8 mouse cellular contexts compared by ENCODE assay signal in the genomic region with DNA sequence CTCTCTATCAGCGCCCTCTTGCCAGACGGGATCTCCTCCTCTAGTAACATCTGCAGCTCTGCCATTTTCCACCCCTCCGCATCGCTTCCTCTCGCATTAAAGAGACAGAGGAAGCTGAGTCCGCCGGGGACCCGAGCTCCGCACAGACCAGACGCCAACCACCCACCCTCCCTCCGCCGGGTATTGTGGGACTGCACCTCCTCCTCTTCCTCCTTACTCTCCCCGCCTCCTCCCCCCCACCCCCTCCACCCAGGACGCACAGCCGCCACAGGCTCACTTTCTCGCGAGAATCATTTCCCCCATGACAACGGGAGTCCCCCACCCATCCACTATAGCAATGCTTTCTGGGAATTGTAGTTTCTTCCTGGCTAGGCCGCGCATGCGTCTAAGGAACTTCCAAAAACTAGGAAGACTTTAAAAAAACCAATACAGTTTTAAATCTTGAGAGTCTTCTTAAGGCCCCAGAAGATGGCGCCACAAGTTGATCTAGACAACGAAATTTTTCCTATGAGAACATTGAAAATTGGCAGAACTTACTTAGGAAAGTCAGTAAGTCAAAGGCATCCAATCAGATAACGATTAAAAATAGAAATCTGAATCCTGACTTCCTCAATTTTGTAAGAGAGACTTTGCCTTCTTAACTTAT. TPM values are rescaled to one million over a fixed set of nuclear protein-coding genes. Genes with fewer than 3 reads are reported as not detected.
DNase-seq lines count a peak whose midpoint lies in the region; ATAC-seq and TF ChIP-seq lines count a peak whose summit lies in the region.

A gene (minus strand): TSS at position 241 of the 646 bp plus-strand sequence.

- peak; percentile 99 for DNase-seq in CH12.LX (ENCODE audit: extremely low read depth)
- DNase-seq in c-Kit-positive CD71-negative TER-119-negative erythroid progenitor cells, embryonic 14.5 days (ENCODE audit: low read depth) = peak; percentile 95
- DNase-seq in forebrain, embryonic 10.5 days (ENCODE audit: extremely low spot score, low spot score) = peak; percentile 93
- peak; percentile 94 to 97 for DNase-seq in kidney, postnatal 25 days
- DNase-seq in liver, embryonic 14.5 days (ENCODE audit: low read depth in 3 of 3, low spot score in 3 of 3) = peak; percentile 94 to 97 (median 97)
- peak; percentile 91 for DNase-seq in neural tube, embryonic 11.5 days (ENCODE audit: low spot score)
- peak; percentile 88 for DNase-seq in testis, postnatal 10 days (ENCODE audit: low spot score)

- in situ Hi-C loops in CH12.LX (cut with MboI; ENCODE audit: low pct_ligation_motif_present, low pct_unique_long_range_greater_than_20kb, low sequenced_read_pairs) = no loop called here

- peaks cover 38% of the 10 kb centered on the region for H3K79me2 ChIP-seq in CH12.LX (replicated peaks; ENCODE audit: control insufficient read depth, extremely low read depth, insufficient read depth, poor library complexity, severe bottlenecking)

- H3K4me3 ChIP-seq in CH12.LX (replicated peaks in 1 of 3; ENCODE audit: low read depth in 2 of 3, low read length in 2 of 3, poor library complexity in 1 of 3) = peak within 1 kb of the TSS; percentile 97 to 98 (median 98)
- peak within 1 kb of the TSS; percentile 95 for H3K4me3 ChIP-seq in forebrain, embryonic 10.5 days
- H3K4me3 ChIP-seq in heart, embryonic 15.5 days = peak within 1 kb of the TSS; percentile 90
- peak within 1 kb of the TSS; percentile 96 to 98 for H3K4me3 ChIP-seq in liver, embryonic 14.5 days (ENCODE audit: insufficient read depth in 1 of 2, low read depth in 2 of 2, low read length in 2 of 2)
- H3K4me3 ChIP-seq in neural tube, embryonic 11.5 days (ENCODE audit: low read depth, low read length) = peak within 1 kb of the TSS; percentile 94

- ATAC-seq in heart, embryonic 15.5 days (replicated peaks; ENCODE audit: insufficient number of reproducible peaks, insufficient read depth, low FRiP score, low read depth) = peak; percentile 96
- peak; percentile 91 for ATAC-seq in liver, embryonic 14.5 days (ENCODE audit: insufficient read depth)
- peak; percentile 97 for ATAC-seq in neural tube, embryonic 11.5 days (ENCODE audit: insufficient read depth, low FRiP score, low TSS enrichment)

- H3K4me2 ChIP-seq in CH12.LX (ENCODE audit: insufficient read depth, low read depth, poor library complexity, severe bottlenecking) = peak within 1 kb of the TSS; percentile 26; the same call in 1 of the 2 replicates
- H3K4me2 ChIP-seq in heart, embryonic 15.5 days = peak within 1 kb of the TSS; percentile 75
- peak within 1 kb of the TSS; percentile 88 for H3K4me2 ChIP-seq in liver, embryonic 14.5 days (ENCODE audit: low read depth)
- peak within 1 kb of the TSS; percentile 82 for H3K4me2 ChIP-seq in neural tube, embryonic 11.5 days (ENCODE audit: low read depth)

- dilution Hi-C loops in CH12.LX (cut with MboI; ENCODE audit: extremely low pct_ligation_motif_present, extremely low pct_unique_long_range_greater_than_20kb, low sequenced_read_pairs) = no loop called here

- H3K27ac ChIP-seq in CH12.LX (ENCODE audit: insufficient read depth, low read depth) = peak within 1 kb of the TSS; percentile 78
- H3K27ac ChIP-seq in forebrain, embryonic 10.5 days = peak within 1 kb of the TSS; percentile 94
- peak within 1 kb of the TSS; percentile 97 for H3K27ac ChIP-seq in heart, embryonic 15.5 days
- peak within 1 kb of the TSS; percentile 91 for H3K27ac ChIP-seq in liver, embryonic 14.5 days
- peak within 1 kb of the TSS; percentile 94 for H3K27ac ChIP-seq in neural tube, embryonic 11.5 days (ENCODE audit: low read depth, low read length)

- H3K36me3 ChIP-seq in CH12.LX (replicated peaks in 1 of 2; ENCODE audit: control insufficient read depth in 1 of 2, insufficient read depth in 1 of 2, low read length in 1 of 2) = peaks cover 0 to 4% of the 10 kb centered on the region in 2 experiments
- H3K36me3 ChIP-seq in forebrain, embryonic 10.5 days (replicated peaks) = no peaks in the 10 kb centered on the region
- H3K36me3 ChIP-seq in heart, embryonic 15.5 days = no peaks in the 10 kb centered on the region
- no peaks in the 10 kb centered on the region for H3K36me3 ChIP-seq in liver, embryonic 14.5 days (replicated peaks; ENCODE audit: control insufficient read depth, insufficient read depth, low read depth)
- no peaks in the 10 kb centered on the region for H3K36me3 ChIP-seq in neural tube, embryonic 11.5 days (ENCODE audit: control insufficient read depth, insufficient read depth, low read length)

- TF ChIP-seq CTCF in CH12.LX (conservative IDR thresholded peaks at IDR 0.05 in 1 of 2, IDR thresholded peaks at IDR 0.05 in 1 of 2; ENCODE audit: low read depth in 2 of 2, low read length in 2 of 2) = peak in 1 of 2 experiments; percentile 81; a peak in 2 of 4 replicates
- peak; percentile 8 for TF ChIP-seq CTCF in liver, embryonic 14.5 days (IDR thresholded peaks at IDR 0.05; ENCODE audit: low read depth)

- no peaks in the 10 kb centered on the region for H3K9me3 ChIP-seq in CH12.LX (replicated peaks; ENCODE audit: low read length)
- H3K9me3 ChIP-seq in forebrain, embryonic 10.5 days = no peaks in the 10 kb centered on the region
- H3K9me3 ChIP-seq in heart, embryonic 15.5 days (replicated peaks) = no peaks in the 10 kb centered on the region
- H3K9me3 ChIP-seq in liver, embryonic 14.5 days (ENCODE audit: control insufficient read depth, low read length) = no peaks in the 10 kb centered on the region
- H3K9me3 ChIP-seq in neural tube, embryonic 11.5 days (ENCODE audit: control insufficient read depth, low read length) = no peaks in the 10 kb centered on the region

- TF ChIP-seq RAD21 in CH12.LX (IDR thresholded peaks at IDR 0.05; ENCODE audit: low read depth, low read length) = peak; percentile 81

- TF ChIP-seq POLR2A in CH12.LX (IDR thresholded peaks at IDR 0.05; ENCODE audit: low read depth, low read length) = peak; percentile 97

- H3K4me1 ChIP-seq in CH12.LX (ENCODE audit: control insufficient read depth in 1 of 2, insufficient read depth in 2 of 2) = peaks cover 7 to 30% of the 10 kb centered on the region in 2 experiments
- H3K4me1 ChIP-seq in forebrain, embryonic 10.5 days = peaks cover 13% of the 10 kb centered on the region
- H3K4me1 ChIP-seq in heart, embryonic 15.5 days (replicated peaks) = peaks cover 11% of the 10 kb centered on the region
- peaks cover 5 to 10% of the 10 kb centered on the region in 2 experiments for H3K4me1 ChIP-seq in liver, embryonic 14.5 days (replicated peaks; ENCODE audit: control insufficient read depth in 2 of 2, insufficient read depth in 2 of 2, low read length in 1 of 2)
- 0 out of 2 replicates have a peak, but pooled peaks cover 2% of the 10 kb centered on the region for H3K4me1 ChIP-seq in neural tube, embryonic 11.5 days (ENCODE audit: control insufficient read depth, insufficient read depth, low read length)

- H3K27me3 ChIP-seq in CH12.LX (replicated peaks) = no peaks in the 10 kb centered on the region
- H3K27me3 ChIP-seq in forebrain, embryonic 10.5 days (ENCODE audit: poor library complexity, severe bottlenecking) = no peaks in the 10 kb centered on the region
- no peaks in the 10 kb centered on the region for H3K27me3 ChIP-seq in heart, embryonic 15.5 days
- no peaks in the 10 kb centered on the region for H3K27me3 ChIP-seq in liver, embryonic 14.5 days (ENCODE audit: control insufficient read depth, insufficient read depth, low read length)
- no peaks in the 10 kb centered on the region for H3K27me3 ChIP-seq in neural tube, embryonic 11.5 days (ENCODE audit: control insufficient read depth, insufficient read depth, low read length)

- WGBS in forebrain, embryonic 10.5 days = 3% methylated on average over 24 of the region's 24 CpGs
- 1% methylated on average over 24 of the region's 24 CpGs for WGBS in heart, embryonic 15.5 days
- under 1% methylated on average over 24 of the region's 24 CpGs for WGBS in liver, embryonic 14.5 days (ENCODE audit: insufficient replicate concordance)
- 4% methylated on average over 24 of the region's 24 CpGs for WGBS in neural tube, embryonic 11.5 days

- peak within 1 kb of the TSS; percentile 93 for H3K9ac ChIP-seq in CH12.LX (ENCODE audit: insufficient read depth, low read depth)
- peak within 1 kb of the TSS; percentile 97 for H3K9ac ChIP-seq in heart, embryonic 15.5 days
- peak within 1 kb of the TSS; percentile 94 for H3K9ac ChIP-seq in liver, embryonic 14.5 days (replicated peaks)
- H3K9ac ChIP-seq in neural tube, embryonic 11.5 days (ENCODE audit: low read length) = peak within 1 kb of the TSS; percentile 96

- peak; percentile 36; the same call in 1 of the 2 replicates for TF ChIP-seq EP300 in CH12.LX (IDR thresholded peaks at IDR 0.05; ENCODE audit: low read length)
- peak; percentile 72 for TF ChIP-seq EP300 in liver, embryonic 14.5 days (IDR thresholded peaks at IDR 0.05; ENCODE audit: low read depth)

TF ChIP-seq in CH12.LX, 34 proteins besides CTCF, POLR2A, EP300 and RAD21 (continues in another document):
- TF ChIP-seq MAFK (IDR thresholded peaks at IDR 0.05; ENCODE audit: insufficient replicate concordance, low read length) (no peak), MAX (IDR thresholded peaks at IDR 0.05; ENCODE audit: low read length) (no peak), HCFC1 (IDR thresholded peaks at IDR 0.05; ENCODE audit: low read depth, low read length) (peak; percentile 99), CHD1 (IDR thresholded peaks at IDR 0.05; ENCODE audit: low read depth, low read length) (no peak), SIN3A (IDR thresholded peaks at IDR 0.05; ENCODE audit: low read length) (peak; percentile 75), POLR2AphosphoS2 (IDR thresholded peaks at IDR 0.05; ENCODE audit: low read depth, low read length) (peak; percentile 26; the same call in 1 of the 2 replicates), TBP (conservative IDR thresholded peaks at IDR 0.05; ENCODE audit: low read depth, low read length) (0 out of 2 replicates have a peak, but pooled peaks have one; percentile 28), MAZ (IDR thresholded peaks at IDR 0.05; ENCODE audit: low read depth, low read length) (peak; percentile 100), ZKSCAN1 (IDR thresholded peaks at IDR 0.05; ENCODE audit: borderline replicate concordance, low read depth, low read length) (no peak), MYC (IDR thresholded peaks at IDR 0.05; ENCODE audit: low read depth, low read length) (peak; percentile 48; the same call in 1 of the 2 replicates), ZMIZ1 (IDR thresholded peaks at IDR 0.05; ENCODE audit: low read depth, low read length) (peak; percentile 70)

RNA-seq across cellular contexts. Expression of the gene that starts here (rescaled TPM):
- total RNA-seq in CH12.LX (2012; rRNA removed) (43.1 and 45.7 TPM in 2 replicates), CH12.LX (2014; rRNA removed) (104 and 112 TPM in 2 replicates)
- polyA plus RNA-seq in CH12.LX (2012; ENCODE audit: insufficient read length, low read depth) = 65.0 and 74.6 TPM in 2 replicates
- polyA plus RNA-seq in forebrain, embryonic 10.5 days (2016; fragmentation: Nextera tagmentation; extraction: Ambion mirVana) = 36.1 and 37.7 TPM in 2 replicates
- polyA plus RNA-seq in heart, embryonic 15.5 days (2015; fragmentation: Nextera tagmentation; extraction: Ambion mirVana) = 25.2 and 33.8 TPM in 2 replicates
- 22.4 and 24.4 TPM in 2 replicates for polyA plus RNA-seq in liver, embryonic 14.5 days (2012; rRNA removed)
- polyA plus RNA-seq in liver, embryonic 14.5 days (2014; fragmentation: Nextera tagmentation; extraction: Ambion mirVana) = 14.8 and 16.2 TPM in 2 replicates
- 47.1 and 48.1 TPM in 2 replicates for polyA plus RNA-seq in neural tube, embryonic 11.5 days (2014; fragmentation: Nextera tagmentation; extraction: Ambion mirVana)

Comparison
In these comparisons a context has a peak if more than half of its experiments do, and no peak if none do; other contexts are left out.
1. Peak in every context shown above with its lines: DNase-seq, ATAC-seq, H3K4me3 ChIP-seq and H3K27ac ChIP-seq.
2. H3K4me2 ChIP-seq: peak in every context shown above with its lines; median percentile 88 in liver, embryonic 14.5 days; 82 in neural tube, embryonic 11.5 days; 75 in heart, embryonic 15.5 days; 26 in CH12.LX.